Mouse (Mus musculus) stomach, postnatal 0 days (tissue): Measurements from ENCODE around the gene Ipo7. TPM values are rescaled to one million over a fixed set of nuclear protein-coding genes. Genes with fewer than 3 reads are reported as not detected.

Experiments used
- ATAC-seq: fragments of 200-750 bp; cut with Nextera tagmentation; 2 replicates; pipeline ENCODE4 v1.8.0; 2017; ENCODE audit not compliant: low FRiP score, low TSS enrichment
- DNase-seq: peaks from one replicate; pipeline ENCODE4 v3.0.0-alpha.2; 2016; ENCODE audit warnings: low spot score
- H3K27ac ChIP-seq: fragments of 300-500 bp; sonication (generic); replicated peaks from 2 replicates; pipeline ENCODE4 v1.5.1; 2014; ENCODE audit warnings: mild to moderate bottlenecking, control low read depth
- H3K27me3 ChIP-seq: fragments of 300-500 bp; sonication (generic); 2 replicates; pipeline ENCODE4 v1.6.1; 2014; ENCODE audit warnings: low read length; ENCODE audit not compliant: control insufficient read depth, insufficient read depth
- H3K36me3 ChIP-seq: fragments of 300-500 bp; sonication (generic); 2 replicates; pipeline ENCODE4 v1.6.1; 2014; ENCODE audit warnings: low read length, mixed read lengths; ENCODE audit not compliant: control insufficient read depth, insufficient read depth
- H3K4me1 ChIP-seq: fragments of 300-500 bp; sonication (generic); replicated peaks from 2 replicates; pipeline ENCODE4 v1.6.1; 2014; ENCODE audit warnings: antibody characterized with exemption; ENCODE audit not compliant: control insufficient read depth, insufficient read depth
- H3K4me2 ChIP-seq: fragments of 300-500 bp; sonication (generic); replicated peaks from 2 replicates; pipeline ENCODE4 v1.6.1; 2014; ENCODE audit warnings: low read depth, mild to moderate bottlenecking, control low read depth, moderate library complexity
- H3K4me3 ChIP-seq: fragments of 300-500 bp; sonication (generic); 2 replicates; pipeline ENCODE4 v1.5.1; 2014; ENCODE audit warnings: low read depth, low read length, control low read depth
- H3K9ac ChIP-seq: fragments of 300-500 bp; sonication (generic); 2 replicates; pipeline ENCODE4 v1.6.1; 2014; ENCODE audit warnings: mild to moderate bottlenecking, low read length, control low read depth, mixed read lengths
- H3K9me3 ChIP-seq: fragments of 300-500 bp; sonication (generic); 2 replicates; pipeline ENCODE4 v1.6.1; 2016; ENCODE audit warnings: low read length; ENCODE audit not compliant: control insufficient read depth
- CTCF ChIP-seq: IDR thresholded peaks from 2 replicates; pipeline ENCODE4 v1.5.1; 2016; ENCODE audit warnings: antibody characterized with exemption, low read depth, mild to moderate bottlenecking, moderate library complexity
- EP300 ChIP-seq: optimal IDR thresholded peaks from 2 replicates; pipeline ENCODE3; 2016; ENCODE audit warnings: antibody characterized with exemption
- WGBS: fragments of 180-500 bp; shearing (Covaris S2); extraction: QIAGEN DNeasy Blood & Tissue Kit; methylation state at CpG from one replicate; pipeline ENCODE4 v1.1.7; 2014; 5-methylcytosine and 5-hydroxymethylcytosine counted together
- polyA plus RNA-seq: library from polyadenylated mRNA; unstranded; fragments of >200 nt; fragmentation: Nextera tagmentation; extraction: Ambion mirVana; gene quantifications from 2 replicates; pipeline ENCODE4 v1.2.1, GENCODE M21; 2015

Gene Ipo7
- polyA plus RNA-seq, 1 experiment from 2014 or later: 16.5 TPM

DNA sequence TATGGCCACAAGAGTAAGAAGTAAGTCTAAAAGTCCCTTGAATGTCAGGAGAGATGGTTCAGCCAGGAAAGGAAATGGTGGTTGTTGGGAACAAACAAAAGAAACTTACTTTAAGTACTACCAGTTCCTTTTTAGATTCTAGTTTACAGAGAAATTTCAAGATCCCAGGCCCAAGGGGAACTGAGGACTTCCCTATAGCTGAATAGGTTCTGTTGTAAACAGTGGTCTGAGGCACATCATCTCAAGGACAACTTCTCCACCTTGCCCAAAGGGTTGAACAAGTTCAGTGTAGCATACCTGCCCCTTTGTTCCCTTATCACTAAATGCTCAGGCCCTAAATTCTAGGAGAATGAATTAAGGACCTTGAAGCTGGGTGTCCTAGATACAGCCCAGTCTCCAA lies 16.0 kb upstream of the Ipo7 start:
- H3K27me3 ChIP-seq: no peaks in the 10 kb centered on the region
- no peak for ATAC-seq
- H3K36me3 ChIP-seq: no peaks in the 10 kb centered on the region

GRCm38 (mm10) chr7:110002968-110003367 lies 15.1 kb upstream of the Ipo7 start:
- ATAC-seq (peak; percentile 83), DNase-seq (peak; percentile 44)
- Histone ChIP-seq H3K27ac (no peak overlapping the region), H3K36me3 (no peaks in the 10 kb centered on the region), H3K4me1 (no peaks in the 10 kb centered on the region), H3K4me2 (peak overlapping the region; percentile 34), H3K9me3 (no peaks in the 10 kb centered on the region), H3K9ac (no peak overlapping the region), H3K4me3 (no peak overlapping the region), H3K27me3 (no peaks in the 10 kb centered on the region)
- 14% methylated on average over 20 of the region's 20 CpGs for WGBS
- TF ChIP-seq EP300 (no peak), CTCF (no peak)

More for the DNA sequence above, 16.0 kb upstream of the Ipo7 start:
- TF ChIP-seq CTCF: no peak
- no peak for TF ChIP-seq EP300
- H3K4me2 ChIP-seq: no peak overlapping the region
- no peak overlapping the region for H3K27ac ChIP-seq
- no peak for DNase-seq
- no peaks in the 10 kb centered on the region for H3K9me3 ChIP-seq
- H3K9ac ChIP-seq: no peak overlapping the region
- H3K4me1 ChIP-seq: no peaks in the 10 kb centered on the region
- H3K4me3 ChIP-seq: no peak overlapping the region

DNA sequence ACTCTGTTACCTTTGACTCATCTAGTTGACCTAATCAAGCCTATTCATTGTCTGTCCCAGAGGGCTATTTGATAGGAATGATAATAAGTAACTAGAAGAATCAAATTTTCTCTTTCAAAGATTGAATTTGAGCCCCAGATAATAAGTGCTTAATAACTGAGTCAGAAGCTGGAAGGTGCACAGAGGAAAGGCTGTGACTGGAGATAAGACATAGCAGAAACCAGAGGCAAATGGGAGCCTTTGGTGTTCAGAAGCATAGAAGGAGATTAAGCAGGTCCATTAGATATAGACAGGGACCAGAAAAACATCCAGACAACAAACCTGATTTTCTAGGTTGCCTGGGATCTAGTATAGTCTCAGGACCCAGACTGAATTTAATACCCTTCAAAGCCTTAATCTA lies 12.1 kb upstream of the Ipo7 start:
- TF ChIP-seq EP300 (no peak), CTCF (no peak)
- no peaks in the 10 kb centered on the region for H3K4me1 ChIP-seq
- no peaks in the 10 kb centered on the region for H3K36me3 ChIP-seq
- H3K4me3 ChIP-seq: no peak overlapping the region
- ATAC-seq (no peak), DNase-seq (no peak)
- H3K4me2 ChIP-seq: no peak overlapping the region
- H3K9me3 ChIP-seq: no peaks in the 10 kb centered on the region
- no peak overlapping the region for H3K9ac ChIP-seq
- no peak overlapping the region for H3K27ac ChIP-seq
- H3K27me3 ChIP-seq: no peaks in the 10 kb centered on the region

- no peak for ATAC-seq
- TF ChIP-seq CTCF: no peak
- no peak overlapping the region for H3K27ac ChIP-seq
- H3K4me3 ChIP-seq: no peak overlapping the region
- DNase-seq: no peak
- H3K9ac ChIP-seq: no peak overlapping the region
- H3K27me3 ChIP-seq: no peaks in the 10 kb centered on the region
- no peak overlapping the region for H3K4me2 ChIP-seq
- H3K36me3 ChIP-seq: no peaks in the 10 kb centered on the region
- WGBS: 77% methylated on average over 5 of the region's 5 CpGs
- H3K9me3 ChIP-seq: no peaks in the 10 kb centered on the region
- no peaks in the 10 kb centered on the region for H3K4me1 ChIP-seq
Measured at GRCm38 (mm10) chr7:110006471-110007195, 11.4 kb upstream of the Ipo7 start.

DNA sequence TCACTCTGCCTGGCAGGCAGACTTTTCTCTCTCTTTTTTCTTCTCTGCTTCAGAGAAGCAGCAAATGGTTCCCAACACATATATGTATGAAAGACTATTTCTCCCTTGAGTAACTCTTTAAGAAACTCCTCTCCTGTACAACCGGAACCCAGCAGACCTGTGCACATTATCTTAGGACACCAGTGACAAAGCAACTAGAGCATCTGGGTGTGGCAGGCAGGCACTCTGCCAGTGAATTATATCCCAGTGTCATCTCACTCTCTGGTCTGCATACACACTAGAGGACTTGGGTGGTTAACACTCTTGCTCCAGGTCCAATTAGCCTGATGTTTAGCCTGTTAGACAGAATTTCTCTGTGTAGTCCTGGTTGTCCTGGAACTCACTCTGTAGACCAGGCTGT lies 9.6 kb upstream of the Ipo7 start:
- Histone ChIP-seq H3K36me3 (no peaks in the 10 kb centered on the region), H3K4me3 (no peak overlapping the region), H3K27ac (no peak overlapping the region), H3K9ac (no peak overlapping the region), H3K4me2 (no peak overlapping the region), H3K4me1 (no peaks in the 10 kb centered on the region), H3K9me3 (no peaks in the 10 kb centered on the region), H3K27me3 (no peaks in the 10 kb centered on the region)
- ATAC-seq (no peak), DNase-seq (no peak)
- no peak for TF ChIP-seq CTCF
- TF ChIP-seq EP300: no peak
- 70% methylated on average over 1 of the region's 1 CpGs for WGBS

DNA sequence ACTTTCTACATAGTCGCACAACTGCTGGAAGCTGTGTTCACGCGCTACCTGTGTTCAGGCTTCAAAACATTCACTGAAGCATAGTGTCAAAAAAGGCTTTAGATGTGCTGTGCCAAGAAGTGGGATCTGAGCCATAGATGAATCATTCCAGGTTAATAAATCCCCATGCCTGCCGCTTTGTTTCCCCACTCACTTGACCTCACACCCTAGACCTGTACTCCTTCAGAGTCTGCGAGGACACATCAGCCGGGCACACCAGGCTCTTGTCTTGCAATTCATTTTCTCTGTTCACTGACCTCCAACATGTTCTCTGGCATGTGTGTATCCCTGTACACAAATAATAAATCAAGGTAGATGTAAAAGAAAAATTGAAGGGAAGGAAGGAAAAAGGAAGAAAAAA lies 9.0 kb upstream of the Ipo7 start:
- no peaks in the 10 kb centered on the region for H3K9me3 ChIP-seq
- no peak overlapping the region for H3K4me2 ChIP-seq
- no peak for ATAC-seq
- no peaks in the 10 kb centered on the region for H3K36me3 ChIP-seq
- TF ChIP-seq CTCF (no peak), EP300 (no peak)
- H3K4me1 ChIP-seq: no peaks in the 10 kb centered on the region
- 70% methylated on average over 6 of the region's 6 CpGs for WGBS
- no peak for DNase-seq
- no peaks in the 10 kb centered on the region for H3K27me3 ChIP-seq
- H3K27ac ChIP-seq: no peak overlapping the region
- H3K4me3 ChIP-seq: no peak overlapping the region
- H3K9ac ChIP-seq: no peak overlapping the region
